Mouse (Mus musculus) heart, postnatal 0 days (tissue): ENCODE data around the gene Lgals7. TPM values are rescaled to one million over a fixed set of nuclear protein-coding genes. Genes with fewer than 3 reads are reported as not detected.

Experiments
- ATAC-seq: fragments of 200-750 bp; cut with Nextera tagmentation; 2 replicates; pipeline ENCODE4 v1.8.0; 2017; ENCODE audit warnings: low read depth, moderate number of reproducible peaks, moderate library complexity; ENCODE audit not compliant: insufficient read depth
- DNase-seq: peaks from one replicate; pipeline ENCODE4 v3.0.0-alpha.2; 2016; ENCODE audit warnings: low spot score
- H3K27ac ChIP-seq: fragments of 300-500 bp; sonication (generic); 2 replicates; pipeline ENCODE4 v1.5.1; 2014; ENCODE audit warnings: low read depth, mild to moderate bottlenecking
- H3K27me3 ChIP-seq: fragments of 300-500 bp; sonication (generic); 2 replicates; pipeline ENCODE4 v1.6.1; 2014; ENCODE audit warnings: low read length, mixed read lengths; ENCODE audit not compliant: control insufficient read depth, insufficient read depth
- H3K36me3 ChIP-seq: fragments of 300-500 bp; sonication (generic); replicated peaks from 2 replicates; pipeline ENCODE4 v1.6.1; 2014; ENCODE audit warnings: low read length, mixed read lengths; ENCODE audit not compliant: control insufficient read depth, insufficient read depth
- H3K4me1 ChIP-seq: fragments of 300-500 bp; sonication (generic); 2 replicates; pipeline ENCODE4 v1.6.1; 2014; ENCODE audit warnings: antibody characterized with exemption; ENCODE audit not compliant: control insufficient read depth, insufficient read depth
- H3K4me2 ChIP-seq: fragments of 300-500 bp; sonication (generic); 2 replicates; pipeline ENCODE4 v1.6.1; 2014; ENCODE audit warnings: low read depth, mild to moderate bottlenecking, low read length, moderate library complexity
- H3K4me3 ChIP-seq: fragments of 300-500 bp; sonication (generic); 2 replicates; pipeline ENCODE4 v1.5.1; 2014; ENCODE audit warnings: low read depth, low read length
- H3K9ac ChIP-seq: fragments of 300-500 bp; sonication (generic); replicated peaks from 2 replicates; pipeline ENCODE4 v1.6.1; 2014; ENCODE audit warnings: low read depth, low read length, mixed read lengths
- H3K9me3 ChIP-seq: fragments of 300-500 bp; sonication (generic); replicated peaks from 2 replicates; pipeline ENCODE4 v1.6.1; 2016; ENCODE audit warnings: low read length; ENCODE audit not compliant: control insufficient read depth
- CTCF ChIP-seq: IDR thresholded peaks from 2 replicates; pipeline ENCODE4 v1.5.1; 2016; ENCODE audit warnings: antibody characterized with exemption, control low read depth, low read depth
- EP300 ChIP-seq: IDR thresholded peaks from 2 replicates; pipeline ENCODE4 v1.6.1; 2016; ENCODE audit warnings: antibody characterized with exemption, low read depth
- WGBS: fragments of 180-500 bp; shearing (Covaris S2); extraction: QIAGEN DNeasy Blood & Tissue Kit; methylation state at CpG from one replicate; pipeline ENCODE4 v1.1.7; 2014; 5-methylcytosine and 5-hydroxymethylcytosine counted together
- polyA plus RNA-seq: library from polyadenylated mRNA; unstranded; fragments of >200 nt; fragmentation: Nextera tagmentation; extraction: Ambion mirVana; gene quantifications from 2 replicates; pipeline ENCODE4 v1.2.1, GENCODE M21; 2015
- total RNA-seq: library from RNA; depleted of rRNA; stranded (reverse); fragments of >200 nt; gene quantifications from 2 replicates; pipeline ENCODE4 v1.2.3, GENCODE M21; 2014; ENCODE audit warnings: low replicate concordance

The Lgals7 gene
- total and polyA plus RNA-seq, 2 experiments from 2014 or later = 2.2 TPM; not detected in 1

DNA sequence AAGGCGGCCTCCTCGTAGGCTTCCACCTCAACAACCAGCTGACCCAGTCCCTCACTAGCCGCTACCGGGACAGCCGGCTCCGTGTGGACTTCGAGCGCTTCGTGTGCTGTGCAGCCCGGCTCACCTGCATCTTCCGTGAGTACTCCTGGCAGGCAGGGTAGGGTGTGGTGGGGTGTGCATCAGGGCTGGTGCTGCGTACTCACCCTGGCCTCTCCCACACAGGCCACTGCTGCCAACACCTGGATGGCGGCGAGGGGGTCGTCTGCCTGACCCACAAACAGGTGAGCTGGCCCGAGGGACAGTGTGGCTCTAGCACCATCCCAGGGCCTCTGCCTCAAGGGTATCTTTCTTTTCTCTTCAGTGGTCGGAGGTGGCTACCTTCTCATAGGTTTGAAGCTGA lies 28.9 kb downstream of the Lgals7 start:
- WGBS = 94% methylated on average over 17 of the region's 17 CpGs

DNA sequence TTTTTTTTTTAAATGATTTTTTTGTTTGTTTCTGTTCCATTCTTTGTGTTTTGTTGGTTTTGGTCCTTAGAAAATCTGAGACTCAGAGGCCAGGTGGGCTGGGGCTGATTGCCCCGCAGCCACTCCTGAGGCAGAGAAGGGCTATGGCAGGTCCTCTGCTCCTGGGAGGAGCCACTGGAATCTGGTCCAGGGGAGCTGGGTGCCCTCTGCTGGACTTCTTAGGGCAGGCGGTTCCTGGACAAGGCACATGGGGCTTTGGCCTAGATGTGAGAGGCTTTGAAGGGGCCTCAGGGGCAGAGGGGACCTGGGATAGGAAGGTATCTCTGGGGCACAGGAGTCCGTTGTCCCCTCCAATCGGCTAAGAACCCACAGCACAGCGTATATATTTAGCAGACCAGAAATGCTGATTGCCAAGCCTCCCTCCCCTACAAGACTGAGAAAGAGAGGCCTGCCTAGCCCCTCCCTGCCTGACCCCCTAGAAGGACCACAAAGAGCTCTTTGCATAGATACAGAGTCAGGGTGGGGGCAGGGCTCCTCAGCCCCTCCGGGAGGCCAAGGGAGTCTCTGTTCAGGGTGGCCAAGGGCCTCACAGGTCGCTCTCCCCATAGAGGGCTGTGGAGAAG lies 30.1 kb downstream of the Lgals7 start:
- peak overlapping the region; percentile 2; the same call in 1 of the 2 replicates for H3K27ac ChIP-seq
- H3K4me3 ChIP-seq = no peak overlapping the region
- H3K4me2 ChIP-seq = no peak overlapping the region
- peaks cover 14% of the 10 kb centered on the region for H3K4me1 ChIP-seq
- peak; percentile 57 for ATAC-seq
- H3K9ac ChIP-seq = no peak overlapping the region
- H3K36me3 ChIP-seq = peaks cover 74% of the 10 kb centered on the region
- peak; percentile 68 for TF ChIP-seq CTCF
- TF ChIP-seq EP300 = no peak
- WGBS = 37% methylated on average over 7 of the region's 7 CpGs
- no peaks in the 10 kb centered on the region for H3K9me3 ChIP-seq
- H3K27me3 ChIP-seq = peaks cover under 1% of the 10 kb centered on the region; the same call in 1 of the 2 replicates
- peak; percentile 73 for DNase-seq

More for the DNA sequence above, 28.9 kb downstream of the Lgals7 start:
- no peak overlapping the region for H3K9ac ChIP-seq
- H3K4me2 ChIP-seq = no peak overlapping the region
- no peak overlapping the region for H3K4me3 ChIP-seq
- no peaks in the 10 kb centered on the region for H3K9me3 ChIP-seq
- ATAC-seq (no peak), DNase-seq (no peak)
- TF ChIP-seq EP300 (no peak), CTCF (no peak)
- peaks cover 11% of the 10 kb centered on the region for H3K27me3 ChIP-seq
- peaks cover 18% of the 10 kb centered on the region for H3K4me1 ChIP-seq
- no peak overlapping the region for H3K27ac ChIP-seq
- peaks cover 62% of the 10 kb centered on the region for H3K36me3 ChIP-seq

DNA sequence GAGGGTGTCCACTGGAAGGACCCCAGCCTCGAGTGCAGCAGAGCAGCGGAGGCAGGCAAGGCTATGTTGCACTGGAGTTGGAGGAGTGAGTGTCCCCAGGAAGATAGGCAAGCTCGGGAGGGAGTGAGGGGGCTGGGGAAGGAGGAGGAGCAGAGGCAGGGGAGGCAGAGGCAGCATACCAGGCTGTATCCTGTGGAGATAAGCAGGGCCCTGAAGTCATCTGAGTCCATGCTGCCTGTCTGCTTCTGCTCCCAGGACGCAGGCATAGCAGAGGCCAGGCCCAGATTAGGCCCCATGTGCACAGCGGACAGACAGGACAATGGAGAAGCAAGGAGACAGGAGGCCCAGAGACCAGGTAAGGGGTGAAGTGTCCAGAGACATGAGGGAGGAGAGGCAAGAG lies 31.3 kb downstream of the Lgals7 start:
- 18% methylated on average over 5 of the region's 5 CpGs for WGBS
- peak overlapping the region; percentile 57 for H3K27ac ChIP-seq
- TF ChIP-seq EP300 (peak; percentile 43; the same call in 1 of the 2 replicates), CTCF (no peak)
- no peak overlapping the region for H3K4me3 ChIP-seq
- H3K9me3 ChIP-seq = no peaks in the 10 kb centered on the region
- H3K4me2 ChIP-seq = no peak overlapping the region
- DNase-seq = peak; percentile 70
- peaks cover 86% of the 10 kb centered on the region for H3K36me3 ChIP-seq
- ATAC-seq = peak; percentile 56
- peaks cover 4% of the 10 kb centered on the region for H3K4me1 ChIP-seq
- no peaks in the 10 kb centered on the region for H3K27me3 ChIP-seq
- H3K9ac ChIP-seq = no peak overlapping the region

DNA sequence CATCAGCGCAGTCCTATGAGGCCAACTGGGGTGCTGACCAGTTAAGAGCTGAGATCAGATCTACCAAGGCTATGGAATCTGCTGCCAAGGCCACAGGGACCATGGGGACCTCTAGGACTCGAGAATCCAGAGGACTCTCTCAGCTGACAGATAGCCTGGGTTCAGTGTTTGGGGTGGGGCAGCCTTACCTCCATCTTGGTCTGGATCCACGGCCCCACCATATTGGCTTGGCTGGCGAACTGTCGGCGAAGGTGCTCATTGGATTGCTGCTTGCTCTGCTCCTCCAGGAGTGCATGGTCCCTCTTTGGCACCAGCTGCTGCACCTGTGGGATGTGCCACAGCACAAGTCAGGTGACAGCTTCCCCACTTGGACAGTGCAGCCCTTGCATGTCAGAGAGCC lies 34.0 kb downstream of the Lgals7 start:
- Histone ChIP-seq H3K9ac (no peak overlapping the region), H3K27ac (no peak overlapping the region), H3K4me3 (no peak overlapping the region), H3K36me3 (peaks cover 97% of the 10 kb centered on the region), H3K4me1 (peaks cover 20% of the 10 kb centered on the region), H3K9me3 (no peaks in the 10 kb centered on the region), H3K4me2 (no peak overlapping the region), H3K27me3 (no peaks in the 10 kb centered on the region)
- no peak for DNase-seq
- ATAC-seq = no peak
- WGBS = 83% methylated on average over 6 of the region's 6 CpGs
- TF ChIP-seq EP300 (no peak), CTCF (no peak)

DNA sequence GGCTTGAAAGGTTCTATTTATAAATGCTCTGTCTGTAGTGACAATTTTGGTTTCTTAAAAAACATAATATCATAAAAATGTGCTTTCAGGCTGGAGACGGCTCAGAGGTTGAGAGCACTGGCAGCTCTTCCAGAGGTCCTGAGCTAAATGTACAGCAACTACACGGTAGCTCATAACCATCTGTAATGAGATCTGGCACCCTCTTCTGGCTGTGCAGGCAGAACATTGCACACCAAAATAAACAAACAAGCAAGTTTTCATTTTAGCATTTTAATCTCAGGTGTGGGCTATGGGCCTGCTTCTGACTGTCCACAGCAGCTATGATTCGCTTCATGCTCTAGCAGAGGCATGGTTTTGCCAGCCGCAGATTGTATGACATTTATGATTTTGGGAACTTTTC lies 36.3 kb downstream of the Lgals7 start:
- H3K9me3 ChIP-seq = no peaks in the 10 kb centered on the region
- 66% methylated on average over 4 of the region's 4 CpGs for WGBS
- no peak overlapping the region for H3K27ac ChIP-seq
- no peaks in the 10 kb centered on the region for H3K27me3 ChIP-seq
- TF ChIP-seq CTCF = no peak; the same call in 1 of the 2 replicates
- no peak overlapping the region for H3K9ac ChIP-seq
- H3K36me3 ChIP-seq = peaks cover 100% of the 10 kb centered on the region
- ATAC-seq (no peak), DNase-seq (no peak)
- no peak overlapping the region for H3K4me3 ChIP-seq
- H3K4me1 ChIP-seq = peaks cover 20% of the 10 kb centered on the region
- H3K4me2 ChIP-seq = no peak overlapping the region
